Mouse (Mus musculus) left cerebral cortex, postnatal 14 days (tissue): ENCODE data around the gene Smcr8. TPM values are rescaled to one million over a fixed set of nuclear protein-coding genes. Genes with fewer than 3 reads are reported as not detected.
A peak's percentile ranks its signal among the peaks of the same experiment; 100 is the strongest.
"Not testable (repeated sequence)": the region's sequence is repeated elsewhere in the genome, so short reads cannot be mapped to it uniquely, and the experiment has no call there.

Experiments used
- DNase-seq, 2 experiments: peaks; one replicate each; pipeline ENCODE4 v3.0.0; 2021 to 2022; ENCODE audit warnings: low spot score in 2 of 2, mixed read lengths in 1 of 2
- intact Hi-C: fragments of 180-260 bp; cut with DNase I; formaldehyde crosslinking; loops from one replicate; pipeline ENCODE4 v1.15.1; 2025
- total RNA-seq, 2 experiments: library from RNA; stranded (reverse); gene quantifications; 2 replicates each; pipeline ENCODE4 v1.2.3; 2021

Smcr8 gene
- total RNA-seq, 2 experiments from 2014 or later, result 25.5 to 26.5 TPM

GRCm38 (mm10) chr11:60776107-60776828, 1.1 kb upstream of the Smcr8 start:
- intact Hi-C loops, result loop anchor here (2.0 to 5.0 kb wide), 2 partner anchors 47 to 56 kb away; partner anchors contain the start of genes Dhrs7b and Mief2
- no peak for DNase-seq

GRCm38 (mm10) chr11:60777801-60778370, 562 bp downstream of the Smcr8 start:
- intact Hi-C loops, result loop anchor here (2.0 to 5.0 kb wide), 2 partner anchors 49 to 54 kb away; partner anchors contain the start of genes Dhrs7b and Mief2
- DNase-seq, result no peak

- intact Hi-C loops, result loop anchor here (5.0 kb wide), 1 partner anchor 53 kb away; the partner anchor contains the start of gene Dhrs7b
- DNase-seq, result no peak
These were observed 2.4 kb downstream of the Smcr8 start for GRCm38 (mm10) chr11:60779673-60780189.

- no peak for DNase-seq
- intact Hi-C loops, result no loop called here
These were observed 7.0 kb downstream of the Smcr8 start for GRCm38 (mm10) chr11:60784179-60784922.

GRCm38 (mm10) chr11:60787595-60787994, 10.3 kb downstream of the Smcr8 start:
- intact Hi-C loops, result no loop called here
- DNase-seq, result no peak

GRCm38 (mm10) chr11:60790472-60790871, 13.1 kb downstream of the Smcr8 start:
- intact Hi-C loops, result no loop called here
- no peak for DNase-seq

- intact Hi-C loops, result no loop called here
- DNase-seq, result no peak
These were observed 19.0 kb downstream of the Smcr8 start for GRCm38 (mm10) chr11:60796342-60796741.

- intact Hi-C loops, result no loop called here
These were observed 22.7 kb downstream of the Smcr8 start for GRCm38 (mm10) chr11:60799977-60800376.

GRCm38 (mm10) chr11:60800892-60801291, 23.6 kb downstream of the Smcr8 start:
- intact Hi-C loops, result no loop called here
- DNase-seq, result no peak

More at GRCm38 (mm10) chr11:60799977-60800376, 22.7 kb downstream of the Smcr8 start:
- DNase-seq, result no peak

- intact Hi-C loops, result no loop called here
- peak; percentile 44 to 53 for DNase-seq
These were observed 31.2 kb downstream of the Smcr8 start for GRCm38 (mm10) chr11:60808286-60809070.

- no peak for DNase-seq
- intact Hi-C loops, result no loop called here
These were observed 32.2 kb downstream of the Smcr8 start for GRCm38 (mm10) chr11:60809546-60809945.

GRCm38 (mm10) chr11:60810046-60810965, 33.0 kb downstream of the Smcr8 start:
- intact Hi-C loops, result no loop called here
- DNase-seq, result no peak

- intact Hi-C loops, result no loop called here
These were observed 33.7 kb downstream of the Smcr8 start for GRCm38 (mm10) chr11:60811054-60811460.

GRCm38 (mm10) chr11:60811618-60812017, 34.3 kb downstream of the Smcr8 start, which contains the start of gene Shmt1:
Gene Shmt1 (minus strand): TSS chr11:60811718.
- DNase-seq, result not testable (repeated sequence)

More at GRCm38 (mm10) chr11:60811054-60811460, 33.7 kb downstream of the Smcr8 start:
- DNase-seq, result peak; percentile 89 to 91

GRCm38 (mm10) chr11:60816398-60816797, 39.1 kb downstream of the Smcr8 start:
- intact Hi-C loops, result no loop called here

More at GRCm38 (mm10) chr11:60811618-60812017, 34.3 kb downstream of the Smcr8 start, which contains the start of gene Shmt1:
- intact Hi-C loops, result not testable (repeated sequence)

GRCm38 (mm10) chr11:60823771-60824170, 46.4 kb downstream of the Smcr8 start:
- intact Hi-C loops, result no loop called here
- DNase-seq, result no peak

More at GRCm38 (mm10) chr11:60816398-60816797, 39.1 kb downstream of the Smcr8 start:
- no peak for DNase-seq

GRCm38 (mm10) chr11:60825191-60825590, 47.9 kb downstream of the Smcr8 start:
- DNase-seq, result no peak
- intact Hi-C loops, result no loop called here

GRCm38 (mm10) chr11:60826700-60827099, 49.4 kb downstream of the Smcr8 start:
- no peak for DNase-seq
- intact Hi-C loops, result no loop called here
